Mouse (Mus musculus) layer of hippocampus, postnatal 14 days (tissue): ENCODE results near the gene Twf2. TPM values are rescaled to one million over a fixed set of nuclear protein-coding genes. Genes with fewer than 3 reads are reported as not detected.

Experiments
- DNase-seq, 2 experiments: peaks; one replicate each; pipeline ENCODE4 v3.0.0; 2021 to 2022; ENCODE audit warnings: low spot score in 2 of 2, mixed read lengths in 1 of 2
- total RNA-seq, 2 experiments: library from RNA; stranded (reverse); gene quantifications; 2 replicates each; pipeline ENCODE4 v1.2.3; 2021

The Twf2 gene
- total RNA-seq, 2 experiments from 2014 or later: 49.2 to 49.7 TPM

DNA sequence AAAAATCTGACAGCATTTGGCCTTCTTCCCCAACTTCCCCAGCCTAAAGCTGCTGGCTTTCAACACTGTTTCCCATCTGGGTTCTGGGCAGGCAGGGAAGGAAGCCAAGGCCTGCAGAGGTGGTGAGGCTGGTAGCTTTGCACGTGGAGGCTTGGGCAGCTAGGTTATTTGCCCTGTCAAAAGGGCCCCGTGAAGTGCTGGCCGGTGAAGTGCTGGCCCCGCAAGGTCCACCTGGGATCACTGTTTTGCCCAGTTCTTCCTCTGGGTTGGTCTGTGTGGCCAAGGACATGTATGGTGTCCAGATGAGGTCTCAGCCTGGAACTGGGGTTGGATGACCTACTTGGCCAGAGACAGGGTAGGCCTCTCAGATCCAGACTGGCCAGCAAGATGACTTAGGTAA, 7.0 kb downstream of the Twf2 start:
- no peak for DNase-seq

DNA sequence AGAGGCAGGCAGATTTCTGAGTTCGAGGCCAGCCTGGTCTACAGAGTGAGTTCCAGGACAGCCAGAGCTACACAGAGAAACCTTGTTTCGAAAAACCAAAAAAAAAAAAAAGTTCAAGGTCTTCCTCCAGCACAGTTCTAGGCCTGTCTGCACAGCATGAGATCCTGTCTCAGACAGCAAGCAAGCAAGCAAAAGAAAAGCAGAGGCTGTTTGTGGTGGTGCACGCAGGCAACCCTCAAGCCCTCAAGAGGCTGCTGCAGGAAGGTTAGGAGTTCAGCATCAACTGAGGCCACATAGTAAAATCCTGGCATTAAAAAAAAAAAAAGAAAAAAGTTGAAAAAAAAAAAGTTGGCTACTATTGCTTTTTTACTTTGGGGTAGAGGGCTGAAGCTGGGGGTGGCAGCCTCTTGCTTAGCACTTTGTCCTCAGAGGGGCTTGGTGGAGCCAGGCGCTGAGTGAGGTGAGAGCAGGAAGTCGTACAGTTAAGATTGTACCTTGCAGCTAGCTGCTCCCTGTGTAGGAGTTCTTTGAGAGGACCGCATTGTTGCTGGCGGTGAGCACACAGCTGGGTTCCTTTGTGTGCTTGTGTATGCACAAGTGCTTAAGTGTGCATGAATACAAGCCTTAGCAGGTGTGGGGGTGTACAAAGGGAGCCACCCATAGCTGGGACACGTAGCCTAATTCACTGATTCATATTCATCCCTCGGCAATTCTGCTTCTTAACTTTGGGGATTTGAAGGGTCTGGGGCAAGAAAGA, 8.1 kb downstream of the Twf2 start:
- DNase-seq: no peak

- DNase-seq: peak; percentile 82 to 86
Observed at GRCm38 (mm10) chr9:106211680-106212593, 9.0 kb downstream of the Twf2 start.

GRCm38 (mm10) chr9:106212594-106212981, 9.7 kb downstream of the Twf2 start:
- DNase-seq: no peak

GRCm38 (mm10) chr9:106215341-106216125, 12.6 kb downstream of the Twf2 start:
- no peak for DNase-seq

DNA sequence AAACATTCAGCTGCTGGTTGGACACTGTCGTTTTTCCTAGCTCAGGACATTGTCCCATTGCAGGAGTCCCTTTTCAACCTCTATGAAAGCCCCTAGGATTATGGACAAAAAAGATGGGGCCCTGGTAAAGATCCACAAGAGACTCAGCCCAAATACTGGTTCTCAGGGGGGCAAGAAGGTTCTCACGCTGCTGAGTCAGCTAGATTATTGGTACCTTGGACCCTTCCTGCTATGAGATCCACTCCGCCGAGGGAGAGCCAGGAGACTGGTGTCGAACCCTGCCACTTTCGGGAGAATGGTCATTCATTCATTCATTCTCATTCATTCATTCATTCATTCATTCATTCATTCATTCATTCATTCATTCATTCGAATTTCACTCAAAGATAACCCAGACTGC, 14.1 kb downstream of the Twf2 start:
- DNase-seq: no peak

- DNase-seq: no peak
Observed at GRCm38 (mm10) chr9:106220894-106221523, 18.1 kb downstream of the Twf2 start.

- DNase-seq: no peak
Observed at GRCm38 (mm10) chr9:106222261-106222851, 19.4 kb downstream of the Twf2 start, which contains the start of gene Tlr9. Gene Tlr9 (plus strand): TSS chr9:106222598.

DNA sequence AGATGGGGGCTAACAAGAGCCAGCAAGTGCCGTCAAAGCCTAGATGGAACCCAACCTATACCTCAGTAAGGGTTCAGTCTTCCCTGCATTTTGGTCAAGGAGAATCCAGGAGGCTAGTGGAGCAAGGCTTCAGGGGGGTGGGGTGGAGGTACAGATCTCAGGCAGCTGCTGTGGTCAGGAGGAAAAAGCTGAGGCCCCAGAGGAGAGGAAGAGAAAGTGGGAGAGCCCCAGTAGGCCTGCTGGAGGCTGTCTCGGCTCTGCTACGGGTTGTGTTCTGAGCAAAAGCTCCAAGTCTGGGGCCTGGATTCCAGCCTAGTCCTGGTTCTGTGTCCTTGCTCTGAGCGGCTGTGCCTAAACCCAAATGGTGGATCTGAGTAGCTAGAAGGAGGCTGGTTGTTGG, 20.1 kb downstream of the Twf2 start:
- DNase-seq: no peak

DNA sequence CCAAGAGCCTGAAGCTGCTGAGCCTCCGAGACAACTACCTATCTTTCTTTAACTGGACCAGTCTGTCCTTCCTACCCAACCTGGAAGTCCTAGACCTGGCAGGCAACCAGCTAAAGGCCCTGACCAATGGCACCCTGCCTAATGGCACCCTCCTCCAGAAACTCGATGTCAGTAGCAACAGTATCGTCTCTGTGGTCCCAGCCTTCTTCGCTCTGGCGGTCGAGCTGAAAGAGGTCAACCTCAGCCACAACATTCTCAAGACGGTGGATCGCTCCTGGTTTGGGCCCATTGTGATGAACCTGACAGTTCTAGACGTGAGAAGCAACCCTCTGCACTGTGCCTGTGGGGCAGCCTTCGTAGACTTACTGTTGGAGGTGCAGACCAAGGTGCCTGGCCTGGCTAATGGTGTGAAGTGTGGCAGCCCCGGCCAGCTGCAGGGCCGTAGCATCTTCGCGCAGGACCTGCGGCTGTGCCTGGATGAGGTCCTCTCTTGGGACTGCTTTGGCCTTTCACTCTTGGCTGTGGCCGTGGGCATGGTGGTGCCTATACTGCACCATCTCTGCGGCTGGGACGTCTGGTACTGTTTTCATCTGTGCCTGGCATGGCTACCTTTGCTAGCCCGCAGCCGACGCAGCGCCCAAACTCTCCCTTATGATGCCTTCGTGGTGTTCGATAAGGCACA, 22.7 kb downstream of the Twf2 start:
- DNase-seq: no peak

DNA sequence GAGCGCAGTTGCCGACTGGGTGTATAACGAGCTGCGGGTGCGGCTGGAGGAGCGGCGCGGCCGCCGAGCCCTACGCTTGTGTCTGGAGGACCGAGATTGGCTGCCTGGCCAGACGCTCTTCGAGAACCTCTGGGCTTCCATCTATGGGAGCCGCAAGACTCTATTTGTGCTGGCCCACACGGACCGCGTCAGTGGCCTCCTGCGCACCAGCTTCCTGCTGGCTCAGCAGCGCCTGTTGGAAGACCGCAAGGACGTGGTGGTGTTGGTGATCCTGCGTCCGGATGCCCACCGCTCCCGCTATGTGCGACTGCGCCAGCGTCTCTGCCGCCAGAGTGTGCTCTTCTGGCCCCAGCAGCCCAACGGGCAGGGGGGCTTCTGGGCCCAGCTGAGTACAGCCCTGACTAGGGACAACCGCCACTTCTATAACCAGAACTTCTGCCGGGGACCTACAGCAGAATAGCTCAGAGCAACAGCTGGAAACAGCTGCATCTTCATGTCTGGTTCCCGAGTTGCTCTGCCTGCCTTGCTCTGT, 23.3 kb downstream of the Twf2 start:
- DNase-seq: no peak

DNA sequence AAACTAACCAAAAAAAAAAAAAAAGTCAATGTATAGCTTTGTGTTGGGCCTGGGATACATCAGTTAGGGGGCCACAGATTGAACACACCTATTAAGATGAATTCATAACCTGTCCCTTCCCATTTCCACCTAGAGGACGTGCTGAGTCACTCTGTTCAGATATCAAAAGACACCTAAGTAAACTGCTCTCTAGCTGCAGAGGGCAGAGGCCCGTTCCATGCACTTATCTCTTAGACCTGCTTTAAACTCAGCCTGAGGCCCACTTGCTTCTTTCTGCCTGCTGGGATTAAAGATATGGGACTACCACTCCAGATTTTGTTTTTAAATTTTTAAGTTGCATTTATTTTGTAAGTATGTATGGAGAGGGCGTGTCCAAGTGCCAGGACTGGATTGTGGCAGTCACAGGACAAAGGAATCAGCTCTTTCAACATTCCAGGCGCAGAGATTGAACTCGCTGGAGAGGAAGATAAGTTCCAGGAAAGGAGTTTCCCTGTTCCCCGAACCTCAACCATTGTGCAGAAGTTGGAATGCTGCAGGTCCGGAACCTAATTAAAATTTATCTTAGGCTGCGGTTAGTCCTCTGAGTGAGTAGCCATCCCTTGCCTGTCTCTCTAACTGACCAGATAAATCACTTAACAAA, 25.0 kb downstream of the Twf2 start:
- no peak for DNase-seq

- no peak for DNase-seq
Observed at GRCm38 (mm10) chr9:106230051-106230733, 27.3 kb downstream of the Twf2 start.

DNA sequence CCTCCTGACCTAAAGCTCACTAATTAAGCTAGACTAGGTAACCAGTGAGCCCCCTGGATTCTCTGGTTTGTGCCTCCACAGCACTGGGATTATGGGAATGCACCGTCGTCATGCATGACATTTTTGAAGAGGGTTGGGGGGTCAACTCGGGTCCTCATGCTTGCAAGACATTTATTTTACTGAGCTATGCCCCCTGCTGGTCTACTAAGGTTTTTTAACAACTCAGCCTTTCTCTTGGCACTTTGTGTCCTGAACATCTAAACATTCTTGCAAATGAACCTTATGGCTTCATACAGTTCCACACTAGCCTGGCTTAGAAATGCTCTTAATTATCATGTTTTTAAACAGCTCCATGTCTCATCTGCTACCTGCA, 27.8 kb downstream of the Twf2 start:
- peak in 1 of 2 experiments; percentile 53 for DNase-seq

DNA sequence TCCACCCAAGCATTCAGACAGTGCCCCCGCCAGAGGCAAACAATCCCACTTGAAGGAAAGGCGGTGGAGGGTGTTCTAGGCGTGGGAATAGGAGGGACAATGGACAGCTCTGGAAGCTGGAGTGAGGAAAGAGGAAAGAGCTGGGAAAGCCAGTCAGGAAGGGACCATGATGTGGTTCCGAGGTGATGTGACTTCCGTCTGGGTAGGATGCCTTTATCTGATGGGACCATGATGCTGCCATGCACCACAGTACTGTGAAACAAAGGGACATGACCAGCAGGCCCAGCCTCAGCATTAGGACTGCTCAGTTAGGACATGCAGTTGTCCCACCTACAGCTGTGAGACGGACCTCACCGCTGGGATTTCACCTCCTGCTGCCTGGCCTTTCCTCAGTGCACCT, 28.3 kb downstream of the Twf2 start:
- no peak for DNase-seq

- no peak for DNase-seq
Observed at GRCm38 (mm10) chr9:106231816-106232215, 28.9 kb downstream of the Twf2 start.

DNA sequence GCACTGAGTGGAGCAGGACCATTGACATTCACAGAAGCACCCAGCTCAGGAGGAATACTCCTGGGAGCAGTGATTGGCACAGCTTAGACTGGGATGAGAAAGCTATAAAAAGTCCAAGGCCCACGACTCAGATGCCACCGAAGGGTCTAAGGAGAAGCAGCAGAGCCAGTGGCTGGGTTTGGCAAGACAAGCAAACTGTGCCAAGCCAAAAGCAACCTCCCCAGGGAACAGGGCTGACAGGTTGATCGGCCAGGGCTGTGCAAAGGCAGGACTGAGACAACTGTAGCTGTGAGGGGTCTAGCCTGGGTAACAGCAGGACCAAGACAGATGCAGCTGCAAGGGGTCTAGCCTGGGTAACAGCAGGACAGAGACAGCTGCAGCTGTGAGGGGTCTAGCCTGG, 30.0 kb downstream of the Twf2 start:
- no peak for DNase-seq

GRCm38 (mm10) chr9:106233953-106234352, 31.0 kb downstream of the Twf2 start:
- DNase-seq: no peak
